Mouse (Mus musculus) limb, embryonic 11.5 days (tissue): ENCODE results near the gene Nos1ap. TPM values are rescaled to one million over a fixed set of nuclear protein-coding genes. Genes with fewer than 3 reads are reported as not detected.

ENCODE experiments used
- ATAC-seq: fragments of 200-750 bp; cut with Nextera tagmentation; 2 replicates; pipeline ENCODE4 v1.8.0; 2017; ENCODE audit warnings: low read depth; ENCODE audit not compliant: insufficient number of reproducible peaks, low FRiP score, low TSS enrichment
- DNase-seq: peaks from one replicate; pipeline ENCODE4 v3.0.0-alpha.2; 2015; ENCODE audit warnings: low spot score
- H3K27ac ChIP-seq: fragments of 300-500 bp; sonication (generic); replicated peaks from 2 replicates; pipeline ENCODE4 v1.5.1; 2014; ENCODE audit warnings: low read depth, mild to moderate bottlenecking, low read length
- H3K27me3 ChIP-seq: fragments of 300-500 bp; sonication (generic); 2 replicates; pipeline ENCODE4 v1.6.1; 2014; ENCODE audit warnings: mild to moderate bottlenecking, low read length, mixed read lengths; ENCODE audit not compliant: control insufficient read depth, insufficient read depth
- H3K36me3 ChIP-seq: fragments of 300-500 bp; sonication (generic); 2 replicates; pipeline ENCODE4 v1.6.1; 2014; ENCODE audit warnings: mild to moderate bottlenecking, low read length, moderate library complexity, mixed read lengths; ENCODE audit not compliant: control insufficient read depth, insufficient read depth
- H3K4me1 ChIP-seq: fragments of 300-500 bp; sonication (generic); 2 replicates; pipeline ENCODE4 v1.6.1; 2014; ENCODE audit warnings: low read length, mixed read lengths; ENCODE audit not compliant: control insufficient read depth, insufficient read depth
- H3K4me2 ChIP-seq: fragments of 300-500 bp; sonication (generic); 2 replicates; pipeline ENCODE4 v1.6.1; 2014; ENCODE audit warnings: low read depth, mild to moderate bottlenecking, moderate library complexity; ENCODE audit not compliant: severe bottlenecking
- H3K4me3 ChIP-seq: fragments of 300-500 bp; sonication (generic); 2 replicates; pipeline ENCODE4 v1.5.1; 2014; ENCODE audit warnings: low read depth, low read length
- H3K9ac ChIP-seq: fragments of 300-500 bp; sonication (generic); 2 replicates; pipeline ENCODE4 v1.6.1; 2014; ENCODE audit warnings: mild to moderate bottlenecking, low read length
- H3K9me3 ChIP-seq: fragments of 300-500 bp; sonication (generic); 2 replicates; pipeline ENCODE4 v1.6.1; 2016; ENCODE audit warnings: low read length; ENCODE audit not compliant: control insufficient read depth
- WGBS: fragments of 180-500 bp; shearing (Covaris S2); extraction: QIAGEN DNeasy Blood & Tissue Kit; methylation state at CpG from one replicate; pipeline ENCODE4 v1.1.7; 2014; 5-methylcytosine and 5-hydroxymethylcytosine counted together
- polyA plus RNA-seq: library from polyadenylated mRNA; unstranded; fragments of >200 nt; fragmentation: Nextera tagmentation; extraction: Ambion mirVana; gene quantifications from 2 replicates; pipeline ENCODE4 v1.2.1, GENCODE M21; 2014

The Nos1ap gene
- polyA plus RNA-seq, 1 experiment from 2014 or later: 5.6 TPM

DNA sequence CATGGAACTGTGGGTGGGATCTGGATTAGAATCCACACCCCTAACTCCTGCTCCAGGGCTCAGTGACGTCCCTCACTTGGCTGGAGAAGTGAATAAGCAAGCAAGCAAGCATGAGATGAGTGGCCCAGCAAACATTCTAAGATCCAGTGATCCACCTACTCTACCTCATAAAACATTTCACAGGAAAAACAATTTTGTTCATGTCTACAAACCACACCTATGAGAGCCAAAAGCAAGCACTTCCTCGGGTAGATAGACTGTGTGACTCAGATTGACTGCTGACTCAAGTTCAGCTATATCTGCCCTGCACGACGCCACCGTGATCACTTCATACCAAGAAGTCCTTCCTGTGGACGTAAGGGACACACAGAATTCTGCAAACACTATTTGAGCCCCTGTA, 116.2 kb downstream of the Nos1ap start:
- no peak for ATAC-seq
- H3K4me1 ChIP-seq: peaks cover 7% of the 10 kb centered on the region

DNA sequence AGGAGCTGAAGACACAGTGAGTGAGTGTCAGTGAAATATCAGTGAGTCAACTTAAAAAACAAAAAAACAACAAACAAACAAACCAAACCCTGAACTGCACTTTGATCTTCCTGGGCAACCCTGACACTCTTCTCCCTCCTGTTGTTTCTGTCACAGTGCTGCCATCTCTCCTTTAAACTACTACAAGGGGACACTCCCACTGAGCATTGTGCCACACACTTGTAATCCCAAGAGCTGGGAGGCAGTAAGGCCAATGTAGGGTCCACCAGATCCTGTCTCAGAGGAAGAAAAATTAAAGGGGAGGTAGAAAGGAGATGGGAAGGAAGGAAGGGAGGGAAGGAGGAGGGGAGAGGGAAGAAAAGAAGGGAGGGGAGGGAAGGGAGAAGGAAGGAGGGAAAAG, 116.8 kb downstream of the Nos1ap start:
- H3K9ac ChIP-seq: no peak overlapping the region
- H3K27ac ChIP-seq: no peak overlapping the region
- H3K36me3 ChIP-seq: no peaks in the 10 kb centered on the region
- H3K4me2 ChIP-seq: no peak overlapping the region
- ATAC-seq (no peak), DNase-seq (no peak)
- no peaks in the 10 kb centered on the region for H3K9me3 ChIP-seq
- H3K4me1 ChIP-seq: peaks cover under 1% of the 10 kb centered on the region; the same call in 1 of the 2 replicates
- H3K4me3 ChIP-seq: no peak overlapping the region
- no peaks in the 10 kb centered on the region for H3K27me3 ChIP-seq

More for the DNA sequence above, 116.2 kb downstream of the Nos1ap start:
- Histone ChIP-seq H3K27me3 (no peaks in the 10 kb centered on the region), H3K27ac (no peak overlapping the region), H3K9me3 (no peaks in the 10 kb centered on the region), H3K4me3 (no peak overlapping the region), H3K36me3 (no peaks in the 10 kb centered on the region), H3K9ac (no peak overlapping the region), H3K4me2 (no peak overlapping the region)
- no peak for DNase-seq
- WGBS: 83% methylated on average over 6 of the region's 6 CpGs

DNA sequence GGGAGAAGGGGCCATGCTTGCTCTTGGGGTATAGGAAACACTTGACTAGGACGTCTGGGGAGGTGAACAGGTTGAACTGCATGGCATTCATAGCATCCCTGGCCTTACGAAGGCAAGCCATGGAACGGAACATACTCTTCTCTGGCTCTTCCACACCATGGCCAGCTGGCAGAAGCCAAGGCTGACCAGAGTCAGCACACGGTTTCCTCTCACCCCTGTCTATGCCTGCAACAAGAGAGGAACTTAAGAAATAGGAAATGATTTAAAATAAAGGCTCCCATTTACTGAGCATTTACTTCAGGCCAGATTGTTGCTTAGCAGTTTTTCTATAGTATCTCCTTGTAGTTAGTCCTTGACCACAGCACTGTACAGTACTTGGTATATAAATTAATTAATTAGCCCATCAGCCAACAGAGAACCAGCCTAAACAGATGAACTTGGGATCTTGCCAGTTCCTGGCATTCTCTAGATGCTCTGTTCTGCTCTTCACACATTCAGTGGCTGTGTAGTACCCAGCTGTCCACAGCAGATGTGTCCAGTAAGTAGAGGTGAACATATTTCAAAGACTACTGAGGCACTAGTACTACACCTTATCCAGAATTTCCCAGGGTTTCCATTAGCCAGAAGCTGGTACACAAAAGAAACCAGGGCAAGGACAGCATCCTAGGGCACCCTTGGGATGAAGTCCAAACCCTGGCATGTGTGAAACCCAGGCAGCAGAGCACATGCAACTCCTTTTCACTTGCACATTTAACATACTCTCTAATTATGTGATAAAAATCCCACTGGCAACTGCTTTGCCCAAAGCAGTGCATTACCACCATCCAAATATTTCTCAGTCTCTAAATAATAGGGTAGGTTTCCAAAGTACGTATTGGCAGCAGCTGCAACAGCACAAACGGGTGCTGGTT, 123.3 kb downstream of the Nos1ap start:
- Histone ChIP-seq H3K27me3 (no peaks in the 10 kb centered on the region), H3K9ac (no peak overlapping the region)
- 79% methylated on average over 6 of the region's 6 CpGs for WGBS

DNA sequence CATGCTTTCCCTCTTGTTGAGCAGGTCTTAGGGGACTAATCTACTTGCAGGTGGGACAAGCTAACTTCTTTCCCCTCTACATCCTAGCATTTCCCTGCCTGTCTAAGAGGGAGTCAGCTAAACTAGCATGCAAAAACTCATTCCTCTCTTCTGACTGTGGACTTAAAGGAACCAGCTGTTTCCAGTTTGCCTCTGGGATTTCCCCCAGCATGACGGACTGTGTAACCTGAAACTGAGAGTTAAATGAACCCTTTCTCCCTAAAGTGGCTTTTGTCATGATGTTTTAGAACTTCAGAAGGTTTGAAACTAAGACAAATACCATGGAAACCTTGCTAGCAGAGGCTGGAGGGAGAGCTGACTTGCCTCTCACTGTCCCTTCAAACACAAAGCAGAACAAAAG, 127.5 kb downstream of the Nos1ap start:
- WGBS: 35% methylated on average over 1 of the region's 1 CpGs
- no peak overlapping the region for H3K4me3 ChIP-seq
- no peaks in the 10 kb centered on the region for H3K4me1 ChIP-seq
- H3K27me3 ChIP-seq: no peaks in the 10 kb centered on the region
- H3K27ac ChIP-seq: no peak overlapping the region
- ATAC-seq (no peak), DNase-seq (no peak)
- H3K36me3 ChIP-seq: no peaks in the 10 kb centered on the region
- no peak overlapping the region for H3K9ac ChIP-seq
- H3K4me2 ChIP-seq: no peak overlapping the region
- H3K9me3 ChIP-seq: no peaks in the 10 kb centered on the region

More for the DNA sequence above, 123.3 kb downstream of the Nos1ap start:
- Histone ChIP-seq H3K36me3 (no peaks in the 10 kb centered on the region), H3K4me2 (no peak overlapping the region), H3K4me3 (no peak overlapping the region), H3K9me3 (no peaks in the 10 kb centered on the region), H3K27ac (no peak overlapping the region), H3K4me1 (no peaks in the 10 kb centered on the region)
- no peak for DNase-seq
- no peak for ATAC-seq

DNA sequence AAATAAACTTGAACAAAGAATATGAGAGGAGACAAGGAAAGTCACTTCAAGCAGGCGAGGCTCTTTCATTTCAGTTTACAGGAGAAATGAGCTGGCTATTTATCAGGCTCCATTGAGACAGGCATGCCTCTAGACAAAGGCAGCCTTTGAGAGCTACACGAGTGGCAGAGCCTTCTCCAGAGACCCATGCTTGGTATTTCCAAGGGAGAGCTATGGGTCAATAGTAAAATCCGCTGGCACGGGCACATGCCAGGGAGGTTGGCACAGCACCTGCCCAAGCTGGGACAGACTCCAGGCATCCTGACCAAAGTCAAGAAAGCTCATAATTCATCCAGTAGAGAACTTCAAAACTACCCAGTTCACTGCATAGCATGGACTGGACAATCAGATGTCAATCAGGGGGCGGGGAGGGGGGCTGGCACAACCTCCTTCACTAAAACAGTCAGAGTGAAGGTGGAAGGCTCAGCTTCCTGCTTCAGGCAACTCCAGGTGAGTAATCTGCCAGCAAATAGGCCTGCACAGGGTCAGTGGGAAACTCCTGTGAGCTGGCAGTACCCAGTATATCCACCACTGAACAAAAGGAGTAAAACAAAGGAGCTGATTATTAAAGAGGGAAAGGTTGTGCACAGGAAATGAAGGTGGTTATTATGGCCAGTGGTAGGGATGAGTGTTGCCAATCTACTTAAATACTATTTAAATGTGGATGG, 129.6 kb downstream of the Nos1ap start:
- Histone ChIP-seq H3K27ac (no peak overlapping the region), H3K4me1 (no peaks in the 10 kb centered on the region), H3K4me2 (no peak overlapping the region), H3K9me3 (no peaks in the 10 kb centered on the region), H3K9ac (no peak overlapping the region), H3K36me3 (no peaks in the 10 kb centered on the region), H3K27me3 (no peaks in the 10 kb centered on the region), H3K4me3 (no peak overlapping the region)
- DNase-seq (no peak), ATAC-seq (no peak)
- 81% methylated on average over 5 of the region's 5 CpGs for WGBS

DNA sequence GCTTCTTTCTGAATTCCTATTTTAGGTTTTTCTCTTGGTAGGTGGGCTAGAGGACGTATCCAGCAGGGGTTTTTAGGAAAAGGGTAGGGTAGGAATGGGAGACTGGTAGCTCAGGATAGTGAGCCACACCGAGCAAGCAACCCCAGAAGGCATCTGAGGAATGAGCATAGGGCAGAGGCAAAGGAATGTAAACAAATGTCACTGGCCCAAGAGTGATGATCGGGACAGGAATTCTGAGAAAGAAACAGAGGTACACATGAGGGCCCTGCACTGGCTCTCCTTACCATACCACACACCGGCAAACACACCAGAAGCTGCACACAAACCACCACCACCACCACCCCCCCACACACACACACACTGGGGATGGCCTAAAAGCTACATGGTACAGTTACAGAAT, 132.0 kb downstream of the Nos1ap start:
- no peaks in the 10 kb centered on the region for H3K9me3 ChIP-seq
- H3K9ac ChIP-seq: no peak overlapping the region
- H3K36me3 ChIP-seq: no peaks in the 10 kb centered on the region
- no peak overlapping the region for H3K27ac ChIP-seq
- H3K4me3 ChIP-seq: no peak overlapping the region
- WGBS: 12% methylated on average over 4 of the region's 4 CpGs
- no peaks in the 10 kb centered on the region for H3K27me3 ChIP-seq
- ATAC-seq: no peak
- H3K4me1 ChIP-seq: no peaks in the 10 kb centered on the region
- DNase-seq: no peak
- H3K4me2 ChIP-seq: no peak overlapping the region

DNA sequence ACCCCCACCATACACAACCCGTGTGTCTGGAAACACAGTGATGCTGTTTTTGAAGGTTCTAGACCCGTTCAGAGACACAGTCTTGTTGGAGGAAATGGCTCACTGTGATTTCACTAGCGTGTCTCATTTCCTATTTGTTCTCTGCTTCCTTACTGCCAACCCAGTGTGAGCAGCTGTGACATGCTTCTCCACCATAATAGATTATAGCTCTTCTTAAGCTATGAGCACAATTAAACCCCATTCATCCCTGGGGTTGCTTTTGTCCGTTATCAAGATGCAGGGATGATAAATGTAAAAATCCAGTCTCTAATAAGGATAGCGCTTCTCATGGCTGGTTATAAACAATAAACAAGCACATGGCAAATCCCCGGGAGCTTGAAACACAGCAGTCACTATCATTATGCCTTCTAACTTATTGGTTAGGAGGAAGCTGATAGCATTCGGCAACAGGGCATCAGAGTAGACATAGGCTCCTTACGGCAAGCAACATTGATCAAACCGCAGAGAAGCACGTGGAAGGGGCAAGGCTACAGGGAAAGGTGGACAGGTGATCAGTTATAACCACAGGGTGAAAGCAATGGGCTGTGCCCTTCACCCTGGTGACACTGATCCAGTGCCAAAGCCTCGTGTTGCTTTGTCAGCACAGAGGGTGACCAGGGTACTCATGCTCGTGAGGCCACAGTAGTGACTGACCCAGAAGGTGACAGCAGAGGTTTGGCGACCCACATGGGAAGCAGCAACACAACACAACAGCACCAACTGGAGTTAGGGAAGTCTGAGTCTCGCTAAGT, 133.6 kb downstream of the Nos1ap start:
- DNase-seq (no peak), ATAC-seq (no peak)
- Histone ChIP-seq H3K4me2 (no peak overlapping the region), H3K9ac (no peak overlapping the region), H3K27ac (no peak overlapping the region), H3K4me3 (no peak overlapping the region), H3K9me3 (no peaks in the 10 kb centered on the region), H3K27me3 (no peaks in the 10 kb centered on the region), H3K36me3 (no peaks in the 10 kb centered on the region), H3K4me1 (no peaks in the 10 kb centered on the region)
- 88% methylated on average over 14 of the region's 14 CpGs for WGBS

DNA sequence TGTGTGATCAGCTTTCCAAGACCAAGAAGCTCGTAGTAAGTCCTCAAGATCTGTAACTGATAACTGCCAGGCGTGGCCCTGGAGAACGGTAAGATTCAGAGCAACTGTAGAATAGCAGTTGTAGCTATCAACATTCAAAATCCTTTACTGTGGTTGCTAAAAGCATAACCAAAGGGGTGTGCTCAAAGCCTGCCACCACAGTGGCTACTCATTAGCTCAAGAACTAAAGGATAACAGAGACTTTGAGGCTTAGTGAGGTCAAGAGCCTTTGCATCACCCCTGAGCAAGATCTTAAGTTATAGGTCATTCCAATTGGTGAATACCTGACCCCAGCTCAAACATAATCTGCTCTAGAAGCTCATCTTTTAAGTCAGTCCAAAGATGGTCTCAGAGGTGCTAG, 134.3 kb downstream of the Nos1ap start:
- Histone ChIP-seq H3K4me1 (no peaks in the 10 kb centered on the region), H3K4me3 (no peak overlapping the region), H3K9me3 (no peaks in the 10 kb centered on the region), H3K36me3 (no peaks in the 10 kb centered on the region), H3K4me2 (no peak overlapping the region), H3K27me3 (no peaks in the 10 kb centered on the region), H3K9ac (no peak overlapping the region), H3K27ac (no peak overlapping the region)
- DNase-seq: no peak
- 89% methylated on average over 3 of the region's 3 CpGs for WGBS
- ATAC-seq: no peak
